Mouse (Mus musculus): ENCODE results near the gene Foxc1. TPM values are rescaled to one million over a fixed set of nuclear protein-coding genes. Genes with fewer than 3 reads are reported as not detected.

The Foxc1 gene
- 12.1 TPM for polyA plus RNA-seq (2014; fragmentation: Illumina TruSeq; extraction: RNeasy Lipid Tissue Mini Kit (QIAGEN cat#74804); ENCODE audit: low read depth, low replicate concordance)

GRCm38 (mm10) chr13:31806428-31806832, at the start of gene Foxc1:
Gene Foxc1, plus strand, starts transcription at chr13:31806633.

Other genes starting within 250 kb of the Foxc1 start
- not detected for gene A530084C06Rik, start 247.3 kb upstream of the Foxc1 start, polyA plus RNA-seq (2014; fragmentation: Illumina TruSeq; extraction: RNeasy Lipid Tissue Mini Kit (QIAGEN cat#74804); ENCODE audit: low read depth, low replicate concordance)
- gene Foxf2, start 180.8 kb upstream of the Foxc1 start, polyA plus RNA-seq (2014; fragmentation: Illumina TruSeq; extraction: RNeasy Lipid Tissue Mini Kit (QIAGEN cat#74804); ENCODE audit: low read depth, low replicate concordance): not detected